Mouse (Mus musculus): ENCODE measurements around the gene Krt17.

GRCm38 (mm10) chr11:100278759-100279158 is 17.9 kb upstream of the Krt17 start:
- TF ChIP-seq POLR2A (IDR thresholded peaks at IDR 0.05; ENCODE audit: borderline replicate concordance, insufficient read depth, low read length) (no peak), CTCF (IDR thresholded peaks at IDR 0.05; ENCODE audit: borderline replicate concordance, insufficient read depth, low read depth, low read length) (no peak)

Measured in cerebellum, adult 2 months (tissue).